Comparison of ENCODE assay signal across 15 mouse cellular contexts in genomic region chr15:83445908-83446307, GRCm38 (mm10). TPM values are rescaled to one million over a fixed set of nuclear protein-coding genes. Genes with fewer than 3 reads are reported as not detected.
DNase-seq lines count a peak whose midpoint lies in the region; ATAC-seq lines count a peak whose summit lies in the region.
"Had no signal": no experiment of that assay in that cellular context is flagged by ENCODE, and none has a peak within 500 bp of the region (broad histone marks: within the 10 kb centered on the region; RNA-seq: fewer than 3 reads in every experiment).

No protein-coding gene starts in this region.

- H3K27ac ChIP-seq in heart, embryonic 10.5 days = peak overlapping the region; percentile 85
- peak overlapping the region; percentile 72 for H3K27ac ChIP-seq in lung, embryonic 15.5 days
- H3K27ac ChIP-seq in intestine, embryonic 15.5 days = peak overlapping the region; percentile 20
- H3K27ac ChIP-seq in stomach, embryonic 15.5 days = no peak overlapping the region
- H3K27ac ChIP-seq in forebrain, embryonic 15.5 days (replicated peaks) = no peak overlapping the region
- H3K27ac ChIP-seq: kidney, embryonic 15.5 days; macrophage had no signal

- H3K36me3 ChIP-seq in heart, embryonic 10.5 days = 0 out of 2 replicates have a peak, but pooled peaks cover 5% of the 10 kb centered on the region
- no peaks in the 10 kb centered on the region for H3K36me3 ChIP-seq in lung, embryonic 15.5 days
- no peaks in the 10 kb centered on the region for H3K36me3 ChIP-seq in intestine, embryonic 15.5 days
- no peaks in the 10 kb centered on the region for H3K36me3 ChIP-seq in stomach, embryonic 15.5 days
- no peaks in the 10 kb centered on the region for H3K36me3 ChIP-seq in forebrain, embryonic 15.5 days
- H3K36me3 ChIP-seq: kidney, embryonic 15.5 days had no signal

- H3K4me3 ChIP-seq in heart, embryonic 10.5 days = peak overlapping the region; percentile 33
- H3K4me3 ChIP-seq in lung, embryonic 15.5 days = no peak overlapping the region
- no peak overlapping the region for H3K4me3 ChIP-seq in intestine, embryonic 15.5 days (replicated peaks)
- H3K4me3 ChIP-seq in stomach, embryonic 15.5 days (replicated peaks) = no peak overlapping the region
- no peak overlapping the region for H3K4me3 ChIP-seq in forebrain, embryonic 15.5 days
- H3K4me3 ChIP-seq: kidney, embryonic 15.5 days had no signal

- ATAC-seq in lung, embryonic 15.5 days (ENCODE audit: borderline replicate concordance, extremely low read depth, low FRiP score, low TSS enrichment) = no peak
- ATAC-seq in intestine, embryonic 15.5 days = no peak
- peak; percentile 33; the same call in 1 of the 2 replicates for ATAC-seq in stomach, embryonic 15.5 days (ENCODE audit: insufficient read depth, low FRiP score, low read depth)
- no peak for ATAC-seq in forebrain, embryonic 15.5 days (replicated peaks)
- ATAC-seq: forebrain, embryonic 14.5 days had no signal

- intact Hi-C loops in heart, postnatal 14 days (cut with DNase I) = no loop called here

- H3K9ac ChIP-seq in lung, embryonic 15.5 days = no peak overlapping the region
- no peak overlapping the region; the same call in 1 of the 2 replicates for H3K9ac ChIP-seq in intestine, embryonic 15.5 days
- no peak overlapping the region for H3K9ac ChIP-seq in stomach, embryonic 15.5 days
- no peak overlapping the region for H3K9ac ChIP-seq in forebrain, embryonic 15.5 days (replicated peaks)
- H3K9ac ChIP-seq: kidney, embryonic 15.5 days had no signal

- H3K4me1 ChIP-seq in heart, embryonic 10.5 days = peaks cover 80% of the 10 kb centered on the region
- peaks cover 60% of the 10 kb centered on the region for H3K4me1 ChIP-seq in lung, embryonic 15.5 days
- H3K4me1 ChIP-seq in intestine, embryonic 15.5 days (replicated peaks) = peaks cover 58% of the 10 kb centered on the region
- H3K4me1 ChIP-seq in stomach, embryonic 15.5 days = peaks cover 40% of the 10 kb centered on the region
- peaks cover 13% of the 10 kb centered on the region for H3K4me1 ChIP-seq in forebrain, embryonic 15.5 days

- H3K9me3 ChIP-seq in heart, embryonic 10.5 days = no peaks in the 10 kb centered on the region
- H3K9me3 ChIP-seq in lung, embryonic 15.5 days = no peaks in the 10 kb centered on the region
- no peaks in the 10 kb centered on the region for H3K9me3 ChIP-seq in intestine, embryonic 15.5 days
- no peaks in the 10 kb centered on the region for H3K9me3 ChIP-seq in stomach, embryonic 15.5 days
- no peaks in the 10 kb centered on the region for H3K9me3 ChIP-seq in forebrain, embryonic 15.5 days
- H3K9me3 ChIP-seq: kidney, embryonic 15.5 days had no signal

- 31% methylated on average over 2 of the region's 2 CpGs for WGBS in heart, embryonic 10.5 days
- 63% methylated on average over 2 of the region's 2 CpGs for WGBS in lung, embryonic 15.5 days
- WGBS in intestine, embryonic 15.5 days = 56% methylated on average over 2 of the region's 2 CpGs
- WGBS in stomach, embryonic 15.5 days = 40% methylated on average over 2 of the region's 2 CpGs
- 95% methylated on average over 2 of the region's 2 CpGs for WGBS in forebrain, embryonic 15.5 days

- DNase-seq in heart, embryonic 10.5 days (ENCODE audit: low spot score) = no peak
- no peak for DNase-seq in heart, postnatal 14 days
- DNase-seq in lung, adult 18-20 months = no peak
- no peak for DNase-seq in spleen, postnatal 10 days (ENCODE audit: low spot score in 2 of 2)
- DNase-seq: adrenal gland, adult 2 months; layer of hippocampus, postnatal 36 days; right cerebral cortex, postnatal 4 days; thymus, adult 18-20 months had no signal

- H3K4me2 ChIP-seq in lung, embryonic 15.5 days = no peak overlapping the region
- H3K4me2 ChIP-seq in intestine, embryonic 15.5 days (replicated peaks) = no peak overlapping the region
- no peak overlapping the region for H3K4me2 ChIP-seq in stomach, embryonic 15.5 days
- no peak overlapping the region for H3K4me2 ChIP-seq in forebrain, embryonic 15.5 days (replicated peaks)
- H3K4me2 ChIP-seq: kidney, embryonic 15.5 days had no signal

- H3K27me3 ChIP-seq in heart, embryonic 10.5 days (ENCODE audit: insufficient read depth, poor library complexity, severe bottlenecking) = no peaks in the 10 kb centered on the region
- H3K27me3 ChIP-seq in lung, embryonic 15.5 days = no peaks in the 10 kb centered on the region
- H3K27me3 ChIP-seq in intestine, embryonic 15.5 days (replicated peaks) = no peaks in the 10 kb centered on the region
- H3K27me3 ChIP-seq in stomach, embryonic 15.5 days (replicated peaks) = no peaks in the 10 kb centered on the region
- no peaks in the 10 kb centered on the region for H3K27me3 ChIP-seq in forebrain, embryonic 15.5 days
- H3K27me3 ChIP-seq: kidney, embryonic 15.5 days had no signal

RNA-seq across cellular contexts. Expression of gene Pacsin2, which starts 18.5 kb away (rescaled TPM):
- polyA plus RNA-seq in heart, embryonic 10.5 days (2016; fragmentation: Nextera tagmentation; extraction: Ambion mirVana) = 81.9 and 82.4 TPM in 2 replicates
- total RNA-seq in heart, postnatal 14 days (2021) = 100 to 1,000 TPM; 156 to 165 TPM
- polyA plus RNA-seq in lung, embryonic 15.5 days (2015; fragmentation: Nextera tagmentation; extraction: Ambion mirVana) = 68.1 and 70.9 TPM in 2 replicates
- polyA plus RNA-seq in intestine, embryonic 15.5 days (2015; fragmentation: Nextera tagmentation; extraction: Ambion mirVana) = 70.8 and 78.1 TPM in 2 replicates
- 64.0 and 69.1 TPM in 2 replicates for polyA plus RNA-seq in stomach, embryonic 15.5 days (2015; fragmentation: Nextera tagmentation; extraction: Ambion mirVana)
- 21.5 and 25.5 TPM in 2 replicates for polyA plus RNA-seq in forebrain, embryonic 15.5 days (2015; fragmentation: Nextera tagmentation; extraction: Ambion mirVana)

Comparison
In these comparisons a context has a peak if more than half of its experiments do, and no peak if none do; other contexts are left out.
1. H3K27ac ChIP-seq: peak in heart, embryonic 10.5 days (single experiment), lung, embryonic 15.5 days (single experiment) and intestine, embryonic 15.5 days (single experiment); none in stomach, embryonic 15.5 days (single experiment) and forebrain, embryonic 15.5 days (single experiment).